Mouse (Mus musculus) forebrain, embryonic 14.5 days (tissue): ENCODE measurements around the gene Zfp330. TPM values are rescaled to one million over a fixed set of nuclear protein-coding genes. Genes with fewer than 3 reads are reported as not detected.

Experiments
- ATAC-seq: fragments of 200-750 bp; cut with Nextera tagmentation; 2 replicates; pipeline ENCODE4 v1.8.0; 2017; ENCODE audit warnings: mild to moderate bottlenecking, moderate library complexity
- DNase-seq: peaks from one replicate; pipeline ENCODE4 v3.0.0-alpha.2; 2015; ENCODE audit warnings: low spot score
- H3K27ac ChIP-seq: fragments of 300-500 bp; sonication (generic); 2 replicates; pipeline ENCODE4 v1.5.1; 2014; ENCODE audit warnings: low read depth, mild to moderate bottlenecking, control low read depth, low read length, moderate library complexity
- H3K27me3 ChIP-seq: fragments of 300-500 bp; sonication (generic); replicated peaks from 2 replicates; pipeline ENCODE4 v1.6.1; 2014; ENCODE audit warnings: low read length, control low read depth, mixed read lengths; ENCODE audit not compliant: control insufficient read depth, insufficient read depth
- H3K36me3 ChIP-seq: fragments of 300-500 bp; sonication (generic); 2 replicates; pipeline ENCODE4 v1.6.1; 2014; ENCODE audit warnings: low read length, control low read depth; ENCODE audit not compliant: control insufficient read depth, insufficient read depth
- H3K4me1 ChIP-seq: fragments of 300-500 bp; sonication (generic); 2 replicates; pipeline ENCODE4 v1.6.1; 2014; ENCODE audit warnings: antibody characterized with exemption, low read length, control low read depth; ENCODE audit not compliant: control insufficient read depth, insufficient read depth
- H3K4me2 ChIP-seq: fragments of 300-500 bp; sonication (generic); 2 replicates; pipeline ENCODE4 v1.6.1; 2014; ENCODE audit warnings: mild to moderate bottlenecking, control low read depth, low read length
- H3K4me3 ChIP-seq: fragments of 300-500 bp; sonication (generic); 2 replicates; pipeline ENCODE4 v1.5.1; 2014; ENCODE audit warnings: low read depth, low read length, control low read depth
- H3K9ac ChIP-seq: fragments of 300-500 bp; sonication (generic); 2 replicates; pipeline ENCODE4 v1.6.1; 2014; ENCODE audit warnings: mild to moderate bottlenecking, low read length, control low read depth, moderate library complexity
- H3K9me3 ChIP-seq: fragments of 300-500 bp; sonication (generic); replicated peaks from 2 replicates; pipeline ENCODE4 v1.6.1; 2016; ENCODE audit warnings: low read length, control low read depth, mixed read lengths; ENCODE audit not compliant: control insufficient read depth
- WGBS: fragments of 180-500 bp; shearing (Covaris S2); extraction: QIAGEN DNeasy Blood & Tissue Kit; methylation state at CpG from one replicate; pipeline ENCODE4 v1.1.7; 2014; 5-methylcytosine and 5-hydroxymethylcytosine counted together
- polyA plus RNA-seq: library from polyadenylated mRNA; unstranded; fragments of >200 nt; fragmentation: Nextera tagmentation; extraction: Ambion mirVana; gene quantifications from 2 replicates; pipeline ENCODE4 v1.2.1, GENCODE M21; 2014

Zfp330 gene
- polyA plus RNA-seq, 1 experiment from 2014 or later: 81.6 TPM

- no peak overlapping the region for H3K27ac ChIP-seq
- ATAC-seq (peak; percentile 83), DNase-seq (peak; percentile 84)
- H3K9me3 ChIP-seq: no peaks in the 10 kb centered on the region
- H3K4me1 ChIP-seq: no peaks in the 10 kb centered on the region
- H3K9ac ChIP-seq: no peak overlapping the region
- no peaks in the 10 kb centered on the region for H3K27me3 ChIP-seq
- H3K4me3 ChIP-seq: no peak overlapping the region
- H3K4me2 ChIP-seq: no peak overlapping the region
- WGBS: 50% methylated on average over 10 of the region's 10 CpGs
- no peaks in the 10 kb centered on the region for H3K36me3 ChIP-seq
These were observed 29.8 kb downstream of the Zfp330 start for GRCm38 (mm10) chr8:82743905-82744904.

Other genes with a start within 250 kb of the Zfp330 start
- gene Rnf150, start 89.2 kb upstream of the Zfp330 start, polyA plus RNA-seq: 0.89 and 1.4 TPM in 2 replicates